Mouse (Mus musculus) olfactory bulb, adult 2 months (tissue): ENCODE results near the gene Ankk1.

Experiments
- CTCF ChIP-seq: fragments of 200-500 bp; IDR thresholded peaks from 2 replicates; pipeline ENCODE4 v1.5.1; 2012; ENCODE audit warnings: low read depth, mild to moderate bottlenecking, low read length, moderate library complexity; ENCODE audit not compliant: insufficient read depth
- POLR2A ChIP-seq: fragments of 200-500 bp; IDR thresholded peaks from 2 replicates; pipeline ENCODE4 v1.6.1; 2012; ENCODE audit warnings: mild to moderate bottlenecking, low read depth, low read length, moderate library complexity; ENCODE audit not compliant: insufficient read depth

GRCm38 (mm10) chr9:49373946-49374345, 52.9 kb downstream of the Ankk1 start:
- TF ChIP-seq POLR2A (no peak), CTCF (no peak)
